In the genomic region with DNA sequence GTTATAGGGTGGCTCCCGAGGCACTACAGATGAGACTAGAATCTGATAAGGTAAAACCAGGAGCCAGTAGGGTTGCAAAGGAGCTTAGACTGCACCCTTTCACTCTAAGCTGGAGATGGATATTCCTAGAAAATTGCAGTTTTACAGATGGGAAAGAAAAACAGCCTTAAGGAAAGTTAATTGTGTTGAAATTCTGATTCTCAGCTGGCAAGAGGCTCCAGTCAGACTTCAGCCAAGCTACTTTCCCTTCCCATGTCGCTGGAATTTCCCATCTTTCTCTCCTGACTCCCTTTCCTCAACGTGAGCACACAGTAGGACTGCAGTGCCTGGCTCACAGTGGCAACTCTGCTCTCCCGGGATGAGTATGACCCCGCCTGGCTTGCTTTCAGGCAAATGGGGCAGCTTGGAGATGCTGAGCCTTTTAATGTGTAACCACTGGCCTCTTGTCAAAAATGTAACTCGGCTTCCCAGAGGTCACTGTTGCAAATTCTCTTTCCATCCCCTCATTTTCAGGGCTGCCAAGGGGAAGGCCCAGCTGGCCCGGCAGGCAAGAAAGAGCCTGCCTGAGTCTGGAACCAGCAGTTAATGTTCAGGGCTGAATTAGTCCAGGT, we compare ENCODE assay signal across 8 mouse cellular contexts. TPM values are rescaled to one million over a fixed set of nuclear protein-coding genes. Genes with fewer than 3 reads are reported as not detected.
DNase-seq lines count a peak whose midpoint lies in the region; ATAC-seq and TF ChIP-seq lines count a peak whose summit lies in the region.

No protein-coding gene starts in this region.

- ATAC-seq in limb, embryonic 14.5 days (ENCODE audit: low FRiP score, low read depth): peak; percentile 19; the same call in 1 of the 2 replicates
- no peak for ATAC-seq in monocyte, adult 5-6 weeks (replicated peaks; ENCODE audit: insufficient number of reproducible peaks, low FRiP score, low TSS enrichment, poor library complexity, severe bottlenecking)
- no peak for ATAC-seq in hindbrain, embryonic 11.5 days (ENCODE audit: low FRiP score)

- H3K4me1 ChIP-seq in limb, embryonic 14.5 days (ENCODE audit: control insufficient read depth, insufficient read depth, low read length): peaks cover 4% of the 10 kb centered on the region; the same call in 1 of the 2 replicates
- no peaks in the 10 kb centered on the region for H3K4me1 ChIP-seq in limb, embryonic 10.5 days
- H3K4me1 ChIP-seq in hindbrain, embryonic 11.5 days (replicated peaks; ENCODE audit: control insufficient read depth, insufficient read depth, low read length): no peaks in the 10 kb centered on the region

- TF ChIP-seq POLR2A in limb, embryonic 14.5 days (IDR thresholded peaks at IDR 0.05; ENCODE audit: borderline replicate concordance, extremely low read depth, insufficient read depth, insufficient read length): no peak

- H3K27ac ChIP-seq in limb, embryonic 14.5 days (replicated peaks; ENCODE audit: low read depth, low read length): no peak overlapping the region
- H3K27ac ChIP-seq in limb, embryonic 10.5 days: no peak overlapping the region
- no peak overlapping the region for H3K27ac ChIP-seq in hindbrain, embryonic 11.5 days (ENCODE audit: low read depth, low read length)

- WGBS in limb, embryonic 14.5 days: 41% methylated on average over 7 of the region's 7 CpGs
- 68% methylated on average over 7 of the region's 7 CpGs for WGBS in limb, embryonic 10.5 days
- 59% methylated on average over 7 of the region's 7 CpGs for WGBS in hindbrain, embryonic 11.5 days

- H3K4me2 ChIP-seq in limb, embryonic 14.5 days (replicated peaks; ENCODE audit: low read depth, low read length, severe bottlenecking): no peak overlapping the region
- no peak overlapping the region for H3K4me2 ChIP-seq in hindbrain, embryonic 11.5 days (replicated peaks; ENCODE audit: low read depth, low read length)

- H3K4me3 ChIP-seq in limb, embryonic 14.5 days (replicated peaks; ENCODE audit: low read length): no peak overlapping the region
- no peak overlapping the region for H3K4me3 ChIP-seq in limb, embryonic 10.5 days
- H3K4me3 ChIP-seq in hindbrain, embryonic 11.5 days (ENCODE audit: low read depth, low read length): no peak overlapping the region

- H3K9me3 ChIP-seq in limb, embryonic 14.5 days (ENCODE audit: control insufficient read depth, low read length): no peaks in the 10 kb centered on the region; the same call in 1 of the 2 replicates
- no peaks in the 10 kb centered on the region for H3K9me3 ChIP-seq in limb, embryonic 10.5 days (replicated peaks)
- no peaks in the 10 kb centered on the region for H3K9me3 ChIP-seq in hindbrain, embryonic 11.5 days (ENCODE audit: control insufficient read depth, low read length)

- H3K36me3 ChIP-seq in limb, embryonic 14.5 days (ENCODE audit: control insufficient read depth, insufficient read depth, low read length): no peaks in the 10 kb centered on the region
- no peaks in the 10 kb centered on the region for H3K36me3 ChIP-seq in limb, embryonic 10.5 days
- no peaks in the 10 kb centered on the region for H3K36me3 ChIP-seq in hindbrain, embryonic 11.5 days (ENCODE audit: control insufficient read depth, insufficient read depth, low read length)

- no peak for DNase-seq in limb, embryonic 14.5 days (ENCODE audit: low spot score)
- DNase-seq in limb, embryonic 10.5 days (ENCODE audit: low spot score): no peak
- peak; percentile 85 for DNase-seq in fibroblast of lung, adult 2 months (ENCODE audit: low read depth)
- peak; percentile 67 for DNase-seq in heart, postnatal 4 days
- peak; percentile 72 for DNase-seq in lung, postnatal 36 days
- DNase-seq in spleen, adult 12 weeks (ENCODE audit: low spot score): no peak
- DNase-seq in hindbrain, embryonic 11.5 days (ENCODE audit: low spot score): no peak

- H3K27me3 ChIP-seq in limb, embryonic 14.5 days (ENCODE audit: control insufficient read depth, insufficient read depth, low read length): no peaks in the 10 kb centered on the region
- H3K27me3 ChIP-seq in limb, embryonic 10.5 days (ENCODE audit: low read depth, poor library complexity, severe bottlenecking): no peaks in the 10 kb centered on the region
- no peaks in the 10 kb centered on the region for H3K27me3 ChIP-seq in hindbrain, embryonic 11.5 days (ENCODE audit: control insufficient read depth, insufficient read depth, low read length)

- no peak overlapping the region for H3K9ac ChIP-seq in limb, embryonic 14.5 days (ENCODE audit: low read depth, low read length, severe bottlenecking)
- no peak overlapping the region for H3K9ac ChIP-seq in hindbrain, embryonic 11.5 days (ENCODE audit: low read depth, low read length)

RNA-seq across cellular contexts. Expression of gene Rin3, which starts 6.9 kb away (rescaled TPM):
- polyA plus RNA-seq in limb, embryonic 14.5 days (2012; rRNA removed): 10.0 and 11.9 TPM in 2 replicates
- polyA plus RNA-seq in limb, embryonic 14.5 days (2014; fragmentation: Nextera tagmentation; extraction: Ambion mirVana): 9.4 and 10.8 TPM in 2 replicates
- polyA plus RNA-seq in limb, embryonic 10.5 days (2016; fragmentation: Nextera tagmentation; extraction: Ambion mirVana): 4.2 and 4.7 TPM in 2 replicates
- total RNA-seq in heart, postnatal 4 days (2021): 10 to 100 TPM; 21.1 to 21.5 TPM
- 60.2 to 126 TPM (median 89.9 TPM) in 3 replicates for total RNA-seq in monocyte, adult 5-6 weeks (2017)
- polyA plus RNA-seq in hindbrain, embryonic 11.5 days (2014; fragmentation: Nextera tagmentation; extraction: Ambion mirVana): 3.1 and 5.0 TPM in 2 replicates

Comparison
In these comparisons a context has a peak if more than half of its experiments do, and no peak if none do; other contexts are left out.
1. DNase-seq: peak in fibroblast of lung, adult 2 months (single experiment), heart, postnatal 4 days (single experiment) and lung, postnatal 36 days (single experiment); none in limb, embryonic 14.5 days (single experiment), limb, embryonic 10.5 days (single experiment), spleen, adult 12 weeks (single experiment) and hindbrain, embryonic 11.5 days (single experiment).